Mouse (Mus musculus) neural tube, embryonic 13.5 days (tissue): ENCODE results near the gene Ap1b1. TPM values are rescaled to one million over a fixed set of nuclear protein-coding genes. Genes with fewer than 3 reads are reported as not detected.

Experiments used
- ATAC-seq: fragments of 200-750 bp; cut with Nextera tagmentation; 2 replicates; pipeline ENCODE4 v1.8.0; 2017; ENCODE audit warnings: low read depth, mild to moderate bottlenecking, moderate TSS enrichment, moderate library complexity
- H3K27ac ChIP-seq: fragments of 300-500 bp; sonication (generic); replicated peaks from 2 replicates; pipeline ENCODE4 v1.5.1; 2015; ENCODE audit warnings: moderate library complexity, mild to moderate bottlenecking, inconsistent platforms
- H3K27me3 ChIP-seq: fragments of 300-500 bp; sonication (generic); 2 replicates; pipeline ENCODE4 v1.6.1; 2015; ENCODE audit warnings: mild to moderate bottlenecking, inconsistent platforms
- H3K36me3 ChIP-seq: fragments of 300-500 bp; sonication (generic); 2 replicates; pipeline ENCODE4 v1.6.1; 2015; ENCODE audit warnings: mild to moderate bottlenecking, inconsistent platforms
- H3K4me1 ChIP-seq: fragments of 300-500 bp; sonication (generic); replicated peaks from 2 replicates; pipeline ENCODE4 v1.6.1; 2015; ENCODE audit warnings: inconsistent platforms
- H3K4me2 ChIP-seq: fragments of 300-500 bp; sonication (generic); 2 replicates; pipeline ENCODE4 v1.6.1; 2015; ENCODE audit warnings: inconsistent platforms, mild to moderate bottlenecking, moderate library complexity
- H3K4me3 ChIP-seq: fragments of 300-500 bp; sonication (generic); 2 replicates; pipeline ENCODE4 v1.5.1; 2015; ENCODE audit warnings: mild to moderate bottlenecking, inconsistent platforms
- H3K9ac ChIP-seq: fragments of 300-500 bp; sonication (generic); 2 replicates; pipeline ENCODE4 v1.6.1; 2015; ENCODE audit warnings: moderate library complexity, mild to moderate bottlenecking, inconsistent platforms
- H3K9me3 ChIP-seq: fragments of 300-500 bp; sonication (generic); 2 replicates; pipeline ENCODE4 v1.6.1; 2016; ENCODE audit warnings: inconsistent platforms
- WGBS: fragments of 180-500 bp; shearing (Covaris S2); methylation state at CpG from one replicate; pipeline ENCODE4 v1.1.7; 2015; 5-methylcytosine and 5-hydroxymethylcytosine counted together
- polyA plus RNA-seq: library from polyadenylated mRNA; unstranded; fragments of >200 nt; fragmentation: Nextera tagmentation; extraction: Ambion mirVana; gene quantifications from 2 replicates; pipeline ENCODE4 v1.2.1, GENCODE M21; 2015

Ap1b1 gene
- polyA plus RNA-seq, 1 experiment from 2014 or later, result 84.5 TPM

DNA sequence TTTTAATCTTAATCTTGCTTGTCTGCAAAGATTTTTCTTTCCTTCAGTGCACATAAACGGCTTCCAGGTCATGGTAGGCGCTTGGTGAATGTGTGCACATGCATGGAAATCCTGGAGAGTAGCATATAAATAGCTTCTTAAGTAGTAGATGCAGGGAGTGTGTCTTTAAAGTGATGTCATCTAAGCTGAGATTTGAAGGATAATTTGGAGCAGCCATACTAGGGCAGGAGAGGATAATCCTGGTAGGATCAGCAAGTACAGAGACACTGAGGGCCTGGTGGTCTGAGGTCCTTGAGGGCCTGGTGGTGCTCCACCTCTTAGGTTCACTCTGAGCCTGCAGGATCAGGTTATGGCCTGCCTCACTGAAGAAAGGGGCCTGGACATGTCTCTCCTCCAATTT, 5.8 kb downstream of the Ap1b1 start:
- Histone ChIP-seq H3K9ac (no peak overlapping the region), H3K4me2 (no peak overlapping the region), H3K4me3 (no peak overlapping the region), H3K27ac (no peak overlapping the region), H3K36me3 (peaks cover 45% of the 10 kb centered on the region), H3K9me3 (no peaks in the 10 kb centered on the region), H3K27me3 (no peaks in the 10 kb centered on the region), H3K4me1 (peaks cover 22% of the 10 kb centered on the region)
- no peak for ATAC-seq
- WGBS, result 89% methylated on average over 2 of the region's 2 CpGs

DNA sequence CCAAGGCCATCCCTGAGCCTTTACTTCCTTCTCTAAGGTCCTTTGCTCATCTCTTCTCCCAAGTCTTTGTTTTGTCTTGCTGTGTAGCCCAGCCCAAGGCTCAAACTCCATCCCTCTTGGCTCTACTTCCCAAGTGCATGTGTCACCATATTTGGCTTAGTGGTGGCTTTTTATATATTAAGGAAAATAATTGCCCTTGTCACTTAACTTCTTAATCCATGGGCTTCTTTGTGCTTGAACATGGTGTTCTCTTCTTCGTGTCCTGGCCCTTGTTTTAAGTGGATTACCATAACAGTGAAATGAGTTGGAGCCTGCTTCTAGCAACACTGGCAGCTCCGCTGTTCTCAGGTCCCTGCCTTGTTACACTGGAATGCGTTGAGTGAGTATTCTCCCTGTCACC, 9.1 kb downstream of the Ap1b1 start:
- Histone ChIP-seq H3K27ac (no peak overlapping the region), H3K4me2 (no peak overlapping the region), H3K9me3 (no peaks in the 10 kb centered on the region), H3K4me1 (peaks cover 12% of the 10 kb centered on the region), H3K4me3 (no peak overlapping the region), H3K36me3 (peaks cover 38% of the 10 kb centered on the region), H3K9ac (no peak overlapping the region), H3K27me3 (no peaks in the 10 kb centered on the region)
- ATAC-seq, result no peak
- WGBS, result 97% methylated on average over 3 of the region's 3 CpGs

DNA sequence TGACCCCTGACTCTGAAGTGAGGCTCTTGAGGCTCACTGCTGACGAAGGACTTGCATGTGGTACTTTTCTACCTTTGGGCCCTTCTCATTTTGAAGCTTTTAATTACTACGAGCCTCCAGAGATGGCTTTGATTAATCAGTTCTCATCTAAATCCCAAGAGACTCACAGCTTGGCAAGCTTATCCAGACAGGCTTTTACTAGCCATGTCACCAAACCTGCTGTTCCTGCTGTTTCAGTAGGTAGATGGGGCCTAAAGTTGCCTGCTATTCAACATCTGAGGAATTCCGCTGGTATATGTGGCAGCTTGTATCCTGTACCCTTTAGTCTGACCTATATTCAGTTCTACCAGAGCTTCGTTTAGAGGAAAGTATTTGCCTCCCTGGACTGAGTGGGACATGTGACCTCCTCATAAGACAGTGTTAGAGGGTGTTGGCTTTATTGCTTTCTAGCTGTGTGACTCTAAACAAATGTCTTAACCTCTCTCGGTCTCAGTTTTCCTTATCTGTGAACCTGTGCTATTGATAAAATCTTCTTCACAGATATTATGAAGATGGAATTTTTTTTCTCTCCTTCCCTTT, 10.1 kb downstream of the Ap1b1 start:
- no peaks in the 10 kb centered on the region for H3K27me3 ChIP-seq
- H3K9ac ChIP-seq, result no peak overlapping the region
- no peak for ATAC-seq
- H3K9me3 ChIP-seq, result no peaks in the 10 kb centered on the region
- peaks cover 36% of the 10 kb centered on the region for H3K36me3 ChIP-seq
- H3K27ac ChIP-seq, result no peak overlapping the region
- no peak overlapping the region for H3K4me2 ChIP-seq
- WGBS, result 79% methylated on average over 5 of the region's 5 CpGs
- H3K4me1 ChIP-seq, result peaks cover 12% of the 10 kb centered on the region
- H3K4me3 ChIP-seq, result no peak overlapping the region

DNA sequence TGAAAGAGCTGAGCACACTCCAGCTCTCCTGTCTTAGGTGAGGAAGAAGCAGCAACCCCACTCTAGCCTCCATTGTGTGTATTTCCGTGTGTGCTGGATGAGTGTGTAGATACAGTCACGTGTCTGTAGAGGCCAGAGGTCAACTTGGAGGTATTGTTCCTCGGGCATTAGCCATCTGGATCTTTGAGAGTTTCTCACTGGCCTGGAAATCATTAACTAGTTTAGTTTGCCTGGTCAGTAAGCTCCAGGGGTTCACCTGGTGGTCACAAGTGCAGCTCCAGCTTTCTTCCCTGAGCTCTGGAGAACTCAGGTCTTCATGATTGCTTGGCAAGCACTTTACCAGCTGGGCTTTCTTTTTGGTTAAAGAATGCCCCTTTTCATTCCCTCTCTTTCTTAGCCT, 11.7 kb downstream of the Ap1b1 start:
- no peak overlapping the region for H3K4me2 ChIP-seq
- no peak overlapping the region for H3K4me3 ChIP-seq
- no peaks in the 10 kb centered on the region for H3K9me3 ChIP-seq
- no peaks in the 10 kb centered on the region for H3K27me3 ChIP-seq
- ATAC-seq, result no peak
- H3K4me1 ChIP-seq, result peaks cover 8% of the 10 kb centered on the region
- no peak overlapping the region for H3K27ac ChIP-seq
- H3K36me3 ChIP-seq, result peaks cover 41% of the 10 kb centered on the region
- 18% methylated on average over 3 of the region's 3 CpGs for WGBS
- H3K9ac ChIP-seq, result no peak overlapping the region

DNA sequence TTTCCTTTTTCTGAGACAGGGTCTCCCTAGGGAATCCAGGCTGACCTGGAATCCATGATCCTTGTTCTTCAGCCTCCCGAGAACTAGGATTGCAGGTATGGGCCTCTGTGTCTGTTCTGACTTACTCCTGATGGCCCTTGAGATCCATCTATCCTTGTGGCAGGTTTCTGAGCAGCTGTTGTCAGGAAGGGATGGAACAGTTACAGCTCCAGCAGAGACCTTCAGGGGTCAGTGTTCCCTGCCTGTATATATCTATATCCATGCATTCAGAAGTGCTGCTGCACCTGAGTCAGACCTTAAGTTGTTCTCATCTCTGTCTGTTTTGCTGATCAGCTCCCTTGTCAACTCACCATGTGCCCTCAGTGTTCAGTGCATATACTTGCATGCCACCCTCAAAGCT, 12.1 kb downstream of the Ap1b1 start:
- H3K4me2 ChIP-seq, result no peak overlapping the region
- H3K27ac ChIP-seq, result no peak overlapping the region
- H3K4me3 ChIP-seq, result no peak overlapping the region
- WGBS, result 58% methylated on average over 1 of the region's 1 CpGs
- no peaks in the 10 kb centered on the region for H3K27me3 ChIP-seq
- H3K9ac ChIP-seq, result no peak overlapping the region
- no peaks in the 10 kb centered on the region for H3K9me3 ChIP-seq
- H3K36me3 ChIP-seq, result peaks cover 45% of the 10 kb centered on the region
- no peak for ATAC-seq
- peaks cover 8% of the 10 kb centered on the region for H3K4me1 ChIP-seq

DNA sequence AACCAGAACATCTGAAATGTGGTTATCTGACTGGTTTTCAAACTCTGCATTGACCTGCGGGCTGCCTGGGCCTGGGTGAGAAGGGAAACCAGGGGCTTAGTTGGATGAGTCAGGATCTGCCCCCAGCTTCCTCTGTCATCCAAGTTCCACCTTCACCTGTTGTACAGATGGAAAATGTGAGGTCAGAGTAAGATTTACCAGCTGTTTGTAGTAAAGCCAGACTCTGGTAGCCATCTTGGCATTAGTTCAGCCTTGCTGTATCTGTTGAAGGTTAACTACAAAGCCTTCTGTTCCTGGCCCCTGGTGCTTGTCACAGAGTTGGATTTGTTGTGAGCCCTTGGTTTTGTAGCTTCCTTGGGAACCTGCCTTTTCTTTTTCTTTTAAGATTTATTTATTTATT, 13.6 kb downstream of the Ap1b1 start:
- Histone ChIP-seq H3K4me2 (no peak overlapping the region), H3K36me3 (peaks cover 46% of the 10 kb centered on the region), H3K4me3 (no peak overlapping the region), H3K9ac (no peak overlapping the region), H3K27me3 (no peaks in the 10 kb centered on the region), H3K27ac (no peak overlapping the region), H3K9me3 (no peaks in the 10 kb centered on the region), H3K4me1 (peaks cover 8% of the 10 kb centered on the region)
- ATAC-seq, result no peak
- WGBS, result 97% methylated on average over 1 of the region's 1 CpGs

DNA sequence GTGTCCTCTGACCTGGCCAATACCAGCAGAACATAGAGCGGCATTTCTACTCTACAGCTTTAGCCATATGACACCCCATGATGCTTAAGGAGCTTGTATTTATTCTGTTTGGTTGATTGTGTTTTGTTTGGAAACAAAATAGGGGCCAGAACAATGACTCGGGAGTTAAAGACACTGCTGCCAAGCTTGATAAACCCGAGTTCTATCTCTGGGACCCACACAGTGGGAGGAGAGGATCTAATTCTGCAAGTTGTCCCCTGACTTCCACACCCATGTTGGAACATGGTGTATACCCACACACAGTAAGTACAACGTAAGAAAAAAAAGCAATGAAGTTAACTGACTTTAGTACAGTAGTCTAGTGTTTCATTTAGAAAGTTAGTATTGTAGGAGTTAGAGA, 16.2 kb downstream of the Ap1b1 start:
- H3K27me3 ChIP-seq, result no peaks in the 10 kb centered on the region
- H3K9ac ChIP-seq, result no peak overlapping the region
- no peak overlapping the region for H3K4me3 ChIP-seq
- WGBS, result 92% methylated on average over 4 of the region's 4 CpGs
- no peak overlapping the region for H3K27ac ChIP-seq
- ATAC-seq, result no peak
- H3K4me1 ChIP-seq, result peaks cover 8% of the 10 kb centered on the region
- H3K4me2 ChIP-seq, result no peak overlapping the region
- H3K9me3 ChIP-seq, result no peaks in the 10 kb centered on the region
- H3K36me3 ChIP-seq, result peaks cover 34% of the 10 kb centered on the region

DNA sequence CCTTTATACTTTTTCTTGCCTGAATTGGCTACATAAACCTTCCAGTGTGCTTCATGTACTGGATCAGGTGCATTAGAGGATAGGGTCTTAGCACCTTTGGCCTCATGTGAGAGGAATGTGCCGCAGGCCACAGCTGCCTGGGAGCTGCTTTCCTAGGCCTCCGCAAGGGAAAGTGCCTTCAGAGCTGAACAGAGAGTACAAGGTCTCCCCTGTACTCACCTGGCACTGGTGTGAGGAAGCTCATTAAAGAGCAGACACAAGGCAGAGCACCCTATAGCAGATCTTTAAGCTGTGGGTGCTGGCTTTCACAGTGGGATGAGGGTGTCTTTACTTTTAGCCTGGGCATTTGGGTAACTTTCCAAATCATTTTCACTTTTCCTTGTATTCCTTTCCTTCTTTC, 18.9 kb downstream of the Ap1b1 start:
- Histone ChIP-seq H3K9me3 (no peaks in the 10 kb centered on the region), H3K27ac (no peak overlapping the region), H3K27me3 (no peaks in the 10 kb centered on the region), H3K4me1 (no peaks in the 10 kb centered on the region), H3K36me3 (peaks cover 39% of the 10 kb centered on the region), H3K4me2 (no peak overlapping the region), H3K9ac (no peak overlapping the region), H3K4me3 (no peak overlapping the region)
- WGBS, result 88% methylated on average over 2 of the region's 2 CpGs
- ATAC-seq, result no peak

DNA sequence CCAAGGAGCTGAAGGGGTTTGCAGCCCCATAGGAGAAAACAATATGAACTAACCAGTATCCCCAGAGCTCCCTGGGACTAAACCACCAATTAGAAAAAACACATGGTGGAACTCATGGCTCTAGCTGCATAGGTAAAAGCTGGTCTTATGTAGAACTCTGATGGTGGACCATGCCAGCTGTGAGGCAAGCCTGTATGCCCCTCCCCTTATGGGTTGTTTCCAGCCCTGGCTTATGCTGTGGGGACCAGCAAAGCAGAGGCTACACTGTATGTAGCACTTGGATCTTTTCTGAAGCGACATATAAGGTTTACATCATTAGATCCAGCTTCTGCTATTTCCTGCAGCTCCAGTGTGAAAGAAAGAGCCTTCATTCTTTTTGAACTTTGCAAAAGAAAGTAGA, 20.6 kb downstream of the Ap1b1 start:
- no peak overlapping the region for H3K4me3 ChIP-seq
- no peak overlapping the region for H3K27ac ChIP-seq
- WGBS, result 97% methylated on average over 1 of the region's 1 CpGs
- peaks cover 40% of the 10 kb centered on the region for H3K36me3 ChIP-seq
- no peaks in the 10 kb centered on the region for H3K4me1 ChIP-seq
- no peak overlapping the region for H3K9ac ChIP-seq
- no peak overlapping the region for H3K4me2 ChIP-seq
- no peak for ATAC-seq
- no peaks in the 10 kb centered on the region for H3K27me3 ChIP-seq
- no peaks in the 10 kb centered on the region for H3K9me3 ChIP-seq

DNA sequence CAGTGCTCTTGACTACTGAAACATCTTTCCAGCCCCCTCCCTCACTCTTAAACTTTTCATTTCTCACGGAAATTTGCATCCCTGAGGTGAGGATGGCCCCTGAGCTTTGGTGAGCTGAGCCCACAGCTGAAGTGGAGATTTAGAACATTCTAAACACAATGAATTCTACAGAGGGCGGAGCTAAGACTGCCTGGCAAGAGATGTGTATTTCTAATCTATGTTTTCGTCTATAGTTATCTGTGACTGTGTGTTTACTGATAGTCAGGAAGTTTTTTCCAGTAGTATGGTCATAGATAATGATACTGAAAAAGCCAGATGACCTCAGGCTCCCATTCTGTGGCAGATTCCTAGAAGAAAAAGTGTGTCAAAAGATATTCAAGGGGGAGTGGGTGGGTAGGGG, 22.2 kb downstream of the Ap1b1 start:
- no peak overlapping the region for H3K4me2 ChIP-seq
- 91% methylated on average over 3 of the region's 3 CpGs for WGBS
- H3K9ac ChIP-seq, result no peak overlapping the region
- no peak overlapping the region for H3K27ac ChIP-seq
- H3K36me3 ChIP-seq, result peaks cover 41% of the 10 kb centered on the region
- ATAC-seq, result no peak
- H3K9me3 ChIP-seq, result no peaks in the 10 kb centered on the region
- no peak overlapping the region for H3K4me3 ChIP-seq
- no peaks in the 10 kb centered on the region for H3K4me1 ChIP-seq
- H3K27me3 ChIP-seq, result no peaks in the 10 kb centered on the region

DNA sequence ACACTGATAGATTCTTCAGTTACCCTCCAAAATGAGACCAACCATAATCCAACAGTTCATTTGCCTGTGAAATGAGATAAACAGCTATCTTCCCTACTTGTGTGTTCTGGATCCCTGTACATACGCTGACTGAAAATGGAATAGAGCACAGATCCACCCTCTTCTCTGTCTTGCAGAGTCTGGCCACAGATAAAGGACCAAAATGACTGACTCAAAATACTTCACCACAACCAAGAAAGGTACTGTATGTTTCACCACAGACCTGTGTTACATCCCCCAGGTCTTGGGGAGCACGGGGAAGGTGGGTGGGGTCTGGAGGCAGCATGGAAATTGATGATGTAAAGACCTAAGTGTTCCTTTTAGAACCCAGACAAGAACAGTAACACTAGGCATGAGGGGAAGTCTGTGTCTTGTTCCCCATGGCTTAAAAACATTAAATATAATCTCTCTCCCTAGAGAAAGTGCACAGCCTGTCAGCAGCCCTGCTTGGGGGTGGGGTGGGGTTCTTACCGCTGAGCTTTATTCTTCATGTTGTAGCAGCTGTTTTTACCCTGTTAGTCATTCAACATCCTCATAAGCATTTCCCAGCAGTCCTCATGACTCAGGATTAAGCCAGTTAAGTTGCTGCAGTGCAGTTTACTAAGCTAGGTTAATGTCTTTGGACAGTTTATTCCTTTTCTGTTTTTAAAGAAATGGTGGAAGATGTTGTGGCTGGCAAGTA, 22.9 kb downstream of the Ap1b1 start:
- H3K9me3 ChIP-seq, result no peaks in the 10 kb centered on the region
- no peaks in the 10 kb centered on the region for H3K27me3 ChIP-seq
- WGBS, result 88% methylated on average over 3 of the region's 3 CpGs
- H3K4me3 ChIP-seq, result no peak overlapping the region
- H3K4me2 ChIP-seq, result no peak overlapping the region
- H3K27ac ChIP-seq, result no peak overlapping the region
- no peaks in the 10 kb centered on the region for H3K4me1 ChIP-seq
- peaks cover 46% of the 10 kb centered on the region for H3K36me3 ChIP-seq
- no peak for ATAC-seq
- no peak overlapping the region for H3K9ac ChIP-seq

DNA sequence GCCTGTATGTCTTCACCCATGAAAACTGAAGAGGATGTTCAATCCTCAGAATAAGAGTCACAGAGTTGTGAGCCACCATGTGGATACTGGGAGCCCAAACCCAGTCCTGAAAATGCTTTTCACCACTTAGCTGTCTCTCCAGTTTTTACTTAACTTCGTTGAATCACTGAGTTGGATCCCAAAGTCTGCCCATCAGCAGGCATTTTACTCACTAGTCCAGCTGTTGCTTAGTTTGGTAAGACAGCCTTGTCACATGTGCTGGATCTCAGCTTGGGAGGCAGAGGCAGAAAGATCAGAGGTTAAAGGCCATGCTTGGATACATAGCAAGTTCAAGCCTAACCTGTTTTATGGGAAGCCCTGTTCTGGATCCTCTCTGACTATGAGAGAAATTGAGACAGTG, 23.6 kb downstream of the Ap1b1 start:
- Histone ChIP-seq H3K9me3 (no peaks in the 10 kb centered on the region), H3K9ac (no peak overlapping the region), H3K4me1 (no peaks in the 10 kb centered on the region), H3K4me3 (no peak overlapping the region), H3K4me2 (no peak overlapping the region), H3K27ac (no peak overlapping the region), H3K36me3 (peaks cover 53% of the 10 kb centered on the region), H3K27me3 (no peaks in the 10 kb centered on the region)
- 91% methylated on average over 1 of the region's 1 CpGs for WGBS
- no peak for ATAC-seq

DNA sequence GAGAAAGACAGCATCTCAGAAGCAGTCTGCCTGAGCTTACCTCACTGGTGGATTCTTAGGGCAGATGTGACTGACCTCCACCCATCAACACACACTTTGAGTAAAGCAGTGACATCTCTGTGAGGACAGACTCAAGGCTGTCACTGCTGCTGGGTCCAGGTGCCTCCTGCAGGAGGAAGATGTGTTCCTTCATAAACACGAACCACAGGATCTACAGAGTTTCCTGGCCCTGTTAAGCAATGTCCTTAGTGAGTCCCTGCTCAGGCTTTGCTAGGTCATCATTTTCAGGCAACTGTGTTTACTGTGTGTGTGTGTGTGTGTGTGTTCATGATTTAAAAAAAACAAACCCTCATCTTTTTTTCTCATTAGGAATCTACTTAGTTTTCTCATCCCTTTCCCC, 24.9 kb downstream of the Ap1b1 start:
- Histone ChIP-seq H3K27ac (no peak overlapping the region), H3K36me3 (peaks cover 62% of the 10 kb centered on the region), H3K27me3 (no peaks in the 10 kb centered on the region), H3K4me1 (no peaks in the 10 kb centered on the region), H3K9ac (no peak overlapping the region), H3K4me3 (no peak overlapping the region), H3K4me2 (no peak overlapping the region), H3K9me3 (no peaks in the 10 kb centered on the region)
- ATAC-seq, result no peak
- WGBS, result 84% methylated on average over 1 of the region's 1 CpGs
